Mouse (Mus musculus) hindbrain, embryonic 15.5 days (tissue): ENCODE results near the gene Brf1. TPM values are rescaled to one million over a fixed set of nuclear protein-coding genes. Genes with fewer than 3 reads are reported as not detected.
A peak's percentile ranks its signal among the peaks of the same experiment; 100 is the strongest.

Experiments
- ATAC-seq: fragments of 200-750 bp; cut with Nextera tagmentation; 2 replicates; pipeline ENCODE4 v1.8.0; 2017; ENCODE audit warnings: low read depth, moderate number of reproducible peaks, moderate TSS enrichment; ENCODE audit not compliant: low FRiP score
- H3K27ac ChIP-seq: fragments of 300-500 bp; sonication (generic); replicated peaks from 2 replicates; pipeline ENCODE4 v1.5.1; 2015; ENCODE audit warnings: mild to moderate bottlenecking, inconsistent platforms
- H3K27me3 ChIP-seq: fragments of 300-500 bp; sonication (generic); 2 replicates; pipeline ENCODE4 v1.6.1; 2015; ENCODE audit warnings: control low read depth, inconsistent platforms
- H3K36me3 ChIP-seq: fragments of 300-500 bp; sonication (generic); 2 replicates; pipeline ENCODE4 v1.6.1; 2015; ENCODE audit warnings: control low read depth, inconsistent platforms
- H3K4me1 ChIP-seq: fragments of 300-500 bp; sonication (generic); replicated peaks from 2 replicates; pipeline ENCODE4 v1.6.1; 2015; ENCODE audit warnings: control low read depth, inconsistent platforms
- H3K4me2 ChIP-seq: fragments of 300-500 bp; sonication (generic); 2 replicates; pipeline ENCODE4 v1.6.1; 2015; ENCODE audit warnings: moderate library complexity, mild to moderate bottlenecking, inconsistent platforms
- H3K4me3 ChIP-seq: fragments of 300-500 bp; sonication (generic); 2 replicates; pipeline ENCODE4 v1.5.1; 2015; ENCODE audit warnings: mild to moderate bottlenecking, inconsistent platforms
- H3K9ac ChIP-seq: fragments of 300-500 bp; sonication (generic); 2 replicates; pipeline ENCODE4 v1.6.1; 2015; ENCODE audit warnings: inconsistent platforms
- H3K9me3 ChIP-seq: fragments of 300-500 bp; sonication (generic); 2 replicates; pipeline ENCODE4 v1.6.1; 2016; ENCODE audit warnings: control low read depth, inconsistent platforms
- WGBS: fragments of 180-500 bp; shearing (Covaris S2); methylation state at CpG from one replicate; pipeline ENCODE4 v1.1.7; 2015; 5-methylcytosine and 5-hydroxymethylcytosine counted together
- polyA plus RNA-seq: library from polyadenylated mRNA; unstranded; fragments of >200 nt; fragmentation: Nextera tagmentation; extraction: Ambion mirVana; gene quantifications from 2 replicates; pipeline ENCODE4 v1.2.1, GENCODE M21; 2015

The Brf1 gene
- polyA plus RNA-seq, result 49.3 and 51.3 TPM in 2 replicates

- no peaks in the 10 kb centered on the region for H3K36me3 ChIP-seq
- peak within 1 kb of the TSS; percentile 91 for H3K27ac ChIP-seq
- H3K4me1 ChIP-seq, result peaks cover 30% of the 10 kb centered on the region
- under 1% methylated on average over 93 of the region's 96 CpGs for WGBS
- no peaks in the 10 kb centered on the region for H3K9me3 ChIP-seq
- no peaks in the 10 kb centered on the region for H3K27me3 ChIP-seq
- H3K4me2 ChIP-seq, result peak within 1 kb of the TSS; percentile 88
- peak within 1 kb of the TSS; percentile 87 for H3K9ac ChIP-seq
- H3K4me3 ChIP-seq, result peak within 1 kb of the TSS; percentile 94
- peak; percentile 98 for ATAC-seq
Measured at GRCm38 (mm10) chr12:113000294-113001132, at the start of gene Brf1. Gene Brf1 (minus strand): TSS chr12:113000704.

GRCm38 (mm10) chr12:113049836-113050235 lies 49.3 kb upstream of the Brf1 start:
- Histone ChIP-seq H3K9ac (no peak overlapping the region), H3K36me3 (peaks cover 68% of the 10 kb centered on the region), H3K4me2 (no peak overlapping the region), H3K4me3 (no peak overlapping the region), H3K4me1 (peaks cover 1% of the 10 kb centered on the region; the same call in 1 of the 2 replicates), H3K9me3 (no peaks in the 10 kb centered on the region), H3K27me3 (no peaks in the 10 kb centered on the region), H3K27ac (no peak overlapping the region)
- ATAC-seq, result no peak
- WGBS, result 96% methylated on average over 9 of the region's 9 CpGs

GRCm38 (mm10) chr12:113048103-113048502 lies 47.6 kb upstream of the Brf1 start:
- Histone ChIP-seq H3K9me3 (no peaks in the 10 kb centered on the region), H3K27me3 (no peaks in the 10 kb centered on the region), H3K4me3 (no peak overlapping the region), H3K9ac (no peak overlapping the region), H3K36me3 (peaks cover 58% of the 10 kb centered on the region), H3K4me2 (no peak overlapping the region), H3K4me1 (peaks cover 4% of the 10 kb centered on the region; the same call in 1 of the 2 replicates), H3K27ac (no peak overlapping the region)
- 81% methylated on average over 5 of the region's 5 CpGs for WGBS
- no peak for ATAC-seq

GRCm38 (mm10) chr12:113046861-113047260 lies 46.4 kb upstream of the Brf1 start:
- H3K4me3 ChIP-seq, result no peak overlapping the region
- 92% methylated on average over 15 of the region's 15 CpGs for WGBS
- H3K9me3 ChIP-seq, result no peaks in the 10 kb centered on the region
- H3K4me1 ChIP-seq, result peaks cover 11% of the 10 kb centered on the region
- no peak for ATAC-seq
- no peak overlapping the region for H3K9ac ChIP-seq
- no peak overlapping the region for H3K27ac ChIP-seq
- no peaks in the 10 kb centered on the region for H3K27me3 ChIP-seq
- peaks cover 49% of the 10 kb centered on the region for H3K36me3 ChIP-seq
- no peak overlapping the region for H3K4me2 ChIP-seq

GRCm38 (mm10) chr12:113044916-113045677 lies 44.6 kb upstream of the Brf1 start:
- Histone ChIP-seq H3K4me1 (peaks cover 28% of the 10 kb centered on the region), H3K4me3 (no peak overlapping the region), H3K9me3 (no peaks in the 10 kb centered on the region), H3K27me3 (no peaks in the 10 kb centered on the region), H3K36me3 (peaks cover 32% of the 10 kb centered on the region), H3K27ac (no peak overlapping the region), H3K4me2 (no peak overlapping the region), H3K9ac (no peak overlapping the region)
- ATAC-seq, result no peak
- WGBS, result 79% methylated on average over 3 of the region's 3 CpGs

- Histone ChIP-seq H3K4me2 (no peak overlapping the region), H3K27ac (no peak overlapping the region), H3K9ac (no peak overlapping the region), H3K4me1 (peaks cover 32% of the 10 kb centered on the region), H3K9me3 (no peaks in the 10 kb centered on the region), H3K4me3 (no peak overlapping the region), H3K27me3 (no peaks in the 10 kb centered on the region), H3K36me3 (peaks cover 15% of the 10 kb centered on the region; the same call in 1 of the 2 replicates)
- 93% methylated on average over 2 of the region's 2 CpGs for WGBS
- no peak for ATAC-seq
Measured at GRCm38 (mm10) chr12:113042543-113042942, 42.0 kb upstream of the Brf1 start.

GRCm38 (mm10) chr12:113041481-113042439 lies 41.3 kb upstream of the Brf1 start:
- Histone ChIP-seq H3K36me3 (peaks cover 10% of the 10 kb centered on the region; the same call in 1 of the 2 replicates), H3K27me3 (no peaks in the 10 kb centered on the region), H3K4me3 (no peak overlapping the region), H3K4me1 (peaks cover 32% of the 10 kb centered on the region), H3K4me2 (peak overlapping the region; percentile 21), H3K9me3 (no peaks in the 10 kb centered on the region), H3K9ac (no peak overlapping the region), H3K27ac (peak overlapping the region; percentile 71)
- peak; percentile 86 for ATAC-seq
- WGBS, result 47% methylated on average over 15 of the region's 15 CpGs

GRCm38 (mm10) chr12:113038414-113038813 lies 37.9 kb upstream of the Brf1 start:
- ATAC-seq, result no peak
- Histone ChIP-seq H3K27me3 (no peaks in the 10 kb centered on the region), H3K4me1 (peaks cover 34% of the 10 kb centered on the region), H3K9me3 (no peaks in the 10 kb centered on the region), H3K4me2 (no peak overlapping the region), H3K36me3 (no peaks in the 10 kb centered on the region), H3K4me3 (no peak overlapping the region), H3K27ac (no peak overlapping the region), H3K9ac (no peak overlapping the region)
- WGBS, result 92% methylated on average over 4 of the region's 4 CpGs

GRCm38 (mm10) chr12:113036996-113037395 lies 36.5 kb upstream of the Brf1 start:
- H3K9ac ChIP-seq, result no peak overlapping the region
- no peaks in the 10 kb centered on the region for H3K36me3 ChIP-seq
- no peak overlapping the region for H3K27ac ChIP-seq
- ATAC-seq, result no peak
- no peak overlapping the region for H3K4me2 ChIP-seq
- no peaks in the 10 kb centered on the region for H3K9me3 ChIP-seq
- peaks cover 43% of the 10 kb centered on the region for H3K4me1 ChIP-seq
- WGBS, result 89% methylated on average over 4 of the region's 4 CpGs
- H3K4me3 ChIP-seq, result no peak overlapping the region
- H3K27me3 ChIP-seq, result no peaks in the 10 kb centered on the region

GRCm38 (mm10) chr12:113035093-113035492 lies 34.6 kb upstream of the Brf1 start:
- no peaks in the 10 kb centered on the region for H3K27me3 ChIP-seq
- no peak overlapping the region for H3K27ac ChIP-seq
- no peak overlapping the region for H3K9ac ChIP-seq
- H3K4me3 ChIP-seq, result no peak overlapping the region
- WGBS, result 81% methylated on average over 2 of the region's 2 CpGs
- no peak for ATAC-seq
- no peak overlapping the region for H3K4me2 ChIP-seq
- peaks cover 28% of the 10 kb centered on the region for H3K4me1 ChIP-seq
- no peaks in the 10 kb centered on the region for H3K9me3 ChIP-seq
- H3K36me3 ChIP-seq, result no peaks in the 10 kb centered on the region
